Mouse (Mus musculus) 3T3-L1 (cell line): Measurements from ENCODE around the gene Gphn.
"Not testable (repeated sequence)": the region's sequence is repeated elsewhere in the genome, so short reads cannot be mapped to it uniquely, and the experiment has no call there.

Experiments
- DNase-seq: peaks from one replicate; pipeline ENCODE4 v3.0.0-alpha.2; 2015; ENCODE audit warnings: low read depth, low spot score

Gene Gphn

GRCm38 (mm10) chr12:78332107-78332506, 105.9 kb downstream of the Gphn start:
- peak; percentile 76 for DNase-seq

GRCm38 (mm10) chr12:78356472-78356871, 130.3 kb downstream of the Gphn start:
- DNase-seq, result peak; percentile 23

GRCm38 (mm10) chr12:78389267-78389666, 163.1 kb downstream of the Gphn start:
- DNase-seq, result no peak

- DNase-seq, result no peak
Measured at GRCm38 (mm10) chr12:78395297-78395696, 169.1 kb downstream of the Gphn start.

GRCm38 (mm10) chr12:78407518-78407917, 181.3 kb downstream of the Gphn start:
- DNase-seq, result not testable (repeated sequence)

- DNase-seq, result no peak
Measured at GRCm38 (mm10) chr12:78522176-78522575, 296.0 kb downstream of the Gphn start.

GRCm38 (mm10) chr12:78522804-78523394, 296.7 kb downstream of the Gphn start:
- DNase-seq, result no peak

GRCm38 (mm10) chr12:78537590-78537989, 311.4 kb downstream of the Gphn start:
- not testable (repeated sequence) for DNase-seq

GRCm38 (mm10) chr12:78550913-78551312, 324.7 kb downstream of the Gphn start:
- DNase-seq, result no peak

GRCm38 (mm10) chr12:78631816-78632215, 405.6 kb downstream of the Gphn start:
- DNase-seq, result no peak

- DNase-seq, result no peak
Measured at GRCm38 (mm10) chr12:78639466-78639865, 413.3 kb downstream of the Gphn start.

- DNase-seq, result peak; percentile 83
Measured at GRCm38 (mm10) chr12:78640086-78640485, 413.9 kb downstream of the Gphn start.

- DNase-seq, result no peak
Measured at GRCm38 (mm10) chr12:78641220-78641619, 415.0 kb downstream of the Gphn start.

GRCm38 (mm10) chr12:78643691-78644090, 417.5 kb downstream of the Gphn start:
- no peak for DNase-seq

GRCm38 (mm10) chr12:78645282-78645681, 419.1 kb downstream of the Gphn start:
- DNase-seq, result no peak

GRCm38 (mm10) chr12:78659718-78660304, 433.6 kb downstream of the Gphn start:
- no peak for DNase-seq

- no peak for DNase-seq
Measured at GRCm38 (mm10) chr12:78678101-78678806, 452.1 kb downstream of the Gphn start.

- DNase-seq, result no peak
Measured at GRCm38 (mm10) chr12:78678807-78679189, 452.6 kb downstream of the Gphn start.

- no peak for DNase-seq
Measured at GRCm38 (mm10) chr12:78681048-78681447, 454.9 kb downstream of the Gphn start.

- DNase-seq, result no peak
Measured at GRCm38 (mm10) chr12:78682279-78682678, 456.1 kb downstream of the Gphn start.

GRCm38 (mm10) chr12:78685669-78686215, 459.6 kb downstream of the Gphn start:
- no peak for DNase-seq

- no peak for DNase-seq
Measured at GRCm38 (mm10) chr12:78688876-78689275, 462.7 kb downstream of the Gphn start.

- no peak for DNase-seq
Measured at GRCm38 (mm10) chr12:78691325-78691724, 465.1 kb downstream of the Gphn start, which contains the start of gene Fam71d. Gene Fam71d (plus strand): TSS chr12:78691535.
